Mouse (Mus musculus) frontal cortex, postnatal 10 days (tissue): ENCODE data around the gene Ptk7.

ENCODE experiments used
- DNase-seq, 2 experiments: peaks; one replicate each; pipeline ENCODE4 v3.0.0; 2022; ENCODE audit warnings: low spot score in 2 of 2, mixed read lengths in 1 of 2

The Ptk7 gene

GRCm38 (mm10) chr17:46556584-46556945, 72.7 kb downstream of the Ptk7 start:
- DNase-seq, result peak in 1 of 2 experiments; percentile 40

- DNase-seq, result peak; percentile 97 to 98
These were observed 73.4 kb downstream of the Ptk7 start, which contains the start of gene Srf for GRCm38 (mm10) chr17:46555673-46556583. TSS of gene Srf (minus strand) at chr17:46556175.

- peak in 1 of 2 experiments; percentile 57 for DNase-seq
These were observed 74.2 kb downstream of the Ptk7 start for GRCm38 (mm10) chr17:46554977-46555672.

- no peak for DNase-seq
These were observed 74.7 kb downstream of the Ptk7 start for GRCm38 (mm10) chr17:46554646-46554976.

GRCm38 (mm10) chr17:46553926-46554325, 75.4 kb downstream of the Ptk7 start:
- no peak for DNase-seq

GRCm38 (mm10) chr17:46553469-46553868, 75.8 kb downstream of the Ptk7 start:
- DNase-seq, result no peak

- DNase-seq, result peak; percentile 87 to 88
These were observed 76.4 kb downstream of the Ptk7 start for GRCm38 (mm10) chr17:46552841-46553423.

- no peak for DNase-seq
These were observed 77.2 kb downstream of the Ptk7 start for GRCm38 (mm10) chr17:46552151-46552550.

GRCm38 (mm10) chr17:46551369-46551768, 77.9 kb downstream of the Ptk7 start:
- no peak for DNase-seq

GRCm38 (mm10) chr17:46550904-46551303, 78.4 kb downstream of the Ptk7 start:
- DNase-seq, result no peak

GRCm38 (mm10) chr17:46549642-46550041, 79.7 kb downstream of the Ptk7 start:
- DNase-seq, result no peak

- no peak for DNase-seq
These were observed 80.1 kb downstream of the Ptk7 start for GRCm38 (mm10) chr17:46549193-46549592.

GRCm38 (mm10) chr17:46548741-46549140, 80.6 kb downstream of the Ptk7 start:
- DNase-seq, result no peak

- DNase-seq, result no peak
These were observed 81.4 kb downstream of the Ptk7 start for GRCm38 (mm10) chr17:46547923-46548322.

GRCm38 (mm10) chr17:46546995-46547394, 82.3 kb downstream of the Ptk7 start:
- DNase-seq, result no peak

GRCm38 (mm10) chr17:46546591-46546990, 82.7 kb downstream of the Ptk7 start:
- DNase-seq, result no peak

- peak; percentile 78 to 86 for DNase-seq
These were observed 83.3 kb downstream of the Ptk7 start, which contains the start of gene Cul9 for GRCm38 (mm10) chr17:46545813-46546564. TSS of gene Cul9 (minus strand) at chr17:46546388.

GRCm38 (mm10) chr17:46543661-46544060, 85.6 kb downstream of the Ptk7 start:
- no peak for DNase-seq

GRCm38 (mm10) chr17:46525579-46526307, 103.6 kb downstream of the Ptk7 start:
- DNase-seq, result peak in 1 of 2 experiments; percentile 62

GRCm38 (mm10) chr17:46525065-46525464, 104.2 kb downstream of the Ptk7 start:
- DNase-seq, result no peak
